Mouse (Mus musculus) retina, embryonic 14.5 days (tissue): ENCODE results near the gene Hspa1a.
A peak's percentile ranks its signal among the peaks of the same experiment; 100 is the strongest.

Experiments used
- DNase-seq: peaks from one replicate; pipeline ENCODE4 v3.0.0-alpha.2; 2015; ENCODE audit warnings: low spot score

Gene Hspa1a

DNA sequence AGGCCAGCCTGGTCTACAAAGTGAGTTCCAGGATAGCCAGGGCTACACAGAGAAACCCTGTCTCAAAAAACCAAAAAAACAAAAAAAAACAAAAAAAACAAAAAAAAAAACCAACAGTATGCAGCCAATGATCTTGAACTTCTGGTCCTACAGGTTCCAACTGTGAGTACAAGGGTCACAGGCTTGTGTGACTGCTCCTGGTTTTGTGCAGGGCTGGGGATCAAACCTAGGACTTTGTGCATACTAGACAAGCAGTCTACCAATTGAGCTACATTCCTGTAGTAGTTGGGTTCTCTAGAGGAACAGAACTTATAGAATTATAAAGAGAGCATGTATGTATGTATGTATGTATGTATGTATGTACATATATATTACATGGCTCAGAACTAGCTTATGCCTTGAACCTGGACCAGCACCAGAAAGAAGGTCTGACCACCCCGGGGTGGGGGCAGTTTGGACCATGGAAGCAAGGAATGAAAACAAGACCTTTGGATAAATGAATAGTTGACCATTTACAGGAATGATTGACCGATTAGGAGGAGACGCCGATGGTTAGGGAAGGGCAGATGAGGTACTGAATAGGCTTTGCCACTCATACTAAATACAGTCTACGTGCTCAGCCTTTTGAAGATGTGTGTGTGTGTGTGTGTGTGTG lies 25.3 kb downstream of the Hspa1a start:
- no peak for DNase-seq

DNA sequence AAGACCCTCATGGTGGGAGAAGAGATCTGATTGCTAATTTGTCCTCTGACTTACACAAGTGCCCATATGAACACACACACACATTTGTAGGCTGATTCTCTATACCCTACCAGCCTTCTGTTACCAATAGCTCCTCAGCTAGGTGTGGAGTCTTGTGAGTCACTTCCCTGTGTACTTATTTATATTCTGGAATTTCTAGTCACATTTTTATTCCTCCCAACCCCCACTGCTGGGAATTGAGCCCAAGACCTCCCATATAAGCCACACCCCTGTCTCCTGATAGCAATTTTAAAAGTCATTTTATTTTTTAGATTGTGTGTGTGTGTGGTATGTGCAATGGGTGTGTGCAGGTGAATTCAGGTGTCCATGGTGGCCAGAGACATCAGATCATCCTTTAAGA lies 27.6 kb downstream of the Hspa1a start:
- no peak for DNase-seq

DNA sequence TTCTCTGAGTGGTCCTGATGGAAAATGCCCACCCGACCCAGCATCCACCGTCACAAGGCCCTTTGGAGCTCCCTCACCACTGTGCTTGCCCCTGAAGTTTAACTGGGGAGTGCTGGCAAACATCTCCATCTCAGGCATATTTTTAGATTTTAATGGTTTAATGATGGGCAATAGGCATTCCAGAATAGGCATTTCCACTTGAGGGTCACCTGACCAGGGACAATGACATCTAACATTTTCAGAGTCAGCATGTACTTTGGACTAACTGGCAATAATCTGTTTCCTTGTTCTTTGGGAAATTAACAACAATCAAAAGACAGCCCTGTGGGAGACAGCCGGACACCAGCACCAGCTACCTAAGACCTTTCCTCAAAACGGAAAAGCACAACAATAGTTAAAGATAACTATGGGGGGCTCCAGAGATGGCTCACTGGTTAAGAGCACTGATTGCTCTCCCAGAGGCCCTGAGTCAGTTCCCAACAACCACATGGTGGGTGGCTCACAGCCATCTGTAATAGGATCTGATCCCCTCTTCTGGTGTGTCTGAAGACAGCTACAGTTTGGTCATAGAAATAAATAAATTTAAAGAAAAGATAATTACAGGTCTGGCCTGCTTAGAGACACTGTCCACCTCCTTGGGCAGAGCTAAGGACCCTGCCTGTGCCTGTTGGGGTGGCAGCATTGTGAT lies 28.7 kb downstream of the Hspa1a start:
- no peak for DNase-seq

DNA sequence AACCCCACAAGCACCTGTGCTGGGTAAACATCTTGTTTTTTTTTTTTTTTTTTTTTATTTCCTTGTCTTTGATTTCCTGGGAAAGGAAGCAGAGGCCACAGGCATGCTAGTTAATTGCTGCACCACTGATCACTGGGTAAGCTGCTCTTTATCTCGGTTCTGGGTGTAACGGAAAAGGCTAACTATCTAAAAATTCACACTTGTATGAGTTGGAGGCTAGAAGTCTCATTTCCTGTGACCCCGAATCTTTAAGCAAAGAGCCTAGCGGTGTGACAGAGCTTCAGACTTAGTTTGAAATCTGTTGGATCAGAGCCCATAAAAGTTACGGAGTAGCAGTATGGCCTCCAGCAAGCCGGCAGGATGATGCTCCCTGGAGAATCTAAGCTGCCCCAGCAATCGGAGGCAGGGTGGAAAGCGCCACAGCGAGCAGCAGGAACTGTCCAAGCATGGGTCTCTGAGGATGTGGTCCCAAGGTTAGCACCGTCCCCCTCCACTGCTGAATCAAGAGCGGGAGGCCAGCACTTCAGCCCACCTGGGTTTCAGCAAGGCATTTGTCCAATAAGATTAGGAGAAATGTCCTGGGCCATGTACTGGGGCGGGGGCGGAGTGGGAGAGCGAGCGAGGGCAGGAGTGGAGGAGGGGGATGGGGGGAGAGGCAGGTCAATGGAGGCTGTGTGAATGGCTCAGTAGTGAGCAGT lies 30.5 kb downstream of the Hspa1a start:
- DNase-seq: no peak

DNA sequence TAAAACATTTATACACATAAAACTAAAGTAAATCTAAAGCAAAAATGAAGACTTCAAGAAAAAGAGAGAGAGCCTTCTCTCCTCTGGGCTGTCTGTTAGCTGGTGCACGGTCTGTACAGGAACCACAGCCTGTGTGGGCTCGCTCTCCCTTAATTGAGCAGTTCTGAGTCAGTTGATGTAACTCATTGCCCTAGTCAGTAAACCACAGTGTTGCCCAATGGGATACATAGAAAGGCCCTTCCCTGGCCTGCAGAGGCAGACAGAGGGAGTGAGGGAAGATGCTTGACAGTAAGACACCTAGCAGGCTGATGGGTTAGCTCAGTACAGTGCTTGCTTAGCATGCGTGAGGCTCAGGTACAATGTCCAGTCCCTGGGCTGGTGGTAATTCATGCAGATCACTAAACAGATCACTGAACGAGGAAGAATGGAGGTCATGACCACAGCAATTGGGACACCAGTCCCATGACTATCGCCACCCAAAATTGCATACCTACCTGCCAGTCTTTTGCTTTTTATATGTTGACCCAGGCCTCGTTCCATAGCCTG lies 33.9 kb downstream of the Hspa1a start:
- no peak for DNase-seq

DNA sequence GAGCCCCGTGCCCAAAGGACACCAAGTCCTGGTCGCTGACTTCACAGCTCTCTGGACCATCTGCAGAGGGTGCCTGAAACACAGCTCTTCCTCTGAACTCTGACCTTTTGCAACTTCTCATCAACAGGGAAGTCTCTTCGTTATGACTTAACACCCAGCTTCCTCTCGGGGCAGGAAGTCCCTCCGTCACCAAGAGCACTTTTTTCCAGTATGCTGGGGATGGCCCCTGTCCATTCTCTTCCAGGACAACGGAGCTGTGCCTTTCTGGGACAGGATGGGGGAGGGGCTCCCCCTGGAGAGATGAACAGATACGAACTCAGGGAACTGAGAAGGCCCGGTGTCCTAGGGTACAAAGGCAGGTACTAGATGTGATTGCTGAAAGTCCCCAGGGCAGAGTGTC lies 37.1 kb downstream of the Hspa1a start:
- DNase-seq: no peak

DNA sequence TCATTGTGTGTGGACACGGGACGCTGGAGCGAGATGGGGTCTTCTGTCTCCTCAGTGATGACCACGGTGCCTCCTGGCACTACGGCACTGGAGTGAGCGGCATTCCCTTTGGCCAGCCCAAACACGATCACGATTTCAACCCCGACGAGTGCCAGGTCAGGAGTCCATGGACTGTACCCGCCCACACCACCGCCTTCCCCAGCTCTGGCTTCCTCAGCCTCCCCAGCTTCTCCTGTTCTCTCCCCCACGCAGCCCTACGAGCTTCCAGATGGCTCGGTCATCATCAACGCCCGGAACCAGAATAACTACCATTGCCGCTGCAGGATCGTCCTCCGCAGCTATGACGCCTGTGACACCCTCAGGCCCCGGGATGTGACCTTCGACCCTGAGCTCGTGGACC lies 37.9 kb downstream of the Hspa1a start:
- no peak for DNase-seq

DNA sequence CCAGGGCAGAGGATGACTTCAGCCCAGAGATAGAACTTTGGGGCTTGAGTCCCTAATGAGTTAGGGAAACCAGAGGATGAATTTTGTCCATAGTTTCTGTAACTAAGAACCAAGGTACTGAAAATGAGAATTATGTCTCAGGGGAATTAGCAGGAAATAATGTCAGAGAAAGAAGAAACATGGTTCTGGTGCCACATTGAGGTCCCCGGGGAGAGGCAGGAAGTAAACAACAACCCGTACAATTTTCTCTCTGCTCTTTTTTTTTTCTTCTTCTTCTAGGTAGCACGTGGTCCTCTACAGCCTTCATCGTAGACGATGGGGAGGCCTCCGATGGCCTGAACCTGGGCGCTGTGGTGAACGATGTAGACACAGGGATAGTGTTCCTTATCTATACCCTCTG lies 39.7 kb downstream of the Hspa1a start:
- no peak for DNase-seq

DNA sequence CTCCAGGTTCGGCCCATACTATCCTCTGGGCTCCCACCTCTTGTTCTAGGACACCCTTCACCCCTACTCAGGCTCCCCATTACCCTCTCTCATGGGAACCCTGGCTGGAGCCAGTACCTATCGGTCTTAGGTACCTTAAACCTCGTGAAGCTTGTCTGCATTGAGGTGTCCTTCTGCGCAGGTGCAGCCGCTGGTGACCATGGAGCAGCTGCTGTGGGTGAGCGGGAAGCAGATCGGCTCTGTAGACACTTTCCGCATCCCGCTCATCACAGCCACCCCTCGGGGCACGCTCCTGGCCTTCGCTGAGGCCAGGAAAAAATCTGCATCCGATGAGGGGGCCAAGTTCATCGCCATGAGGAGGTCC lies 40.2 kb downstream of the Hspa1a start:
- DNase-seq: peak; percentile 37

DNA sequence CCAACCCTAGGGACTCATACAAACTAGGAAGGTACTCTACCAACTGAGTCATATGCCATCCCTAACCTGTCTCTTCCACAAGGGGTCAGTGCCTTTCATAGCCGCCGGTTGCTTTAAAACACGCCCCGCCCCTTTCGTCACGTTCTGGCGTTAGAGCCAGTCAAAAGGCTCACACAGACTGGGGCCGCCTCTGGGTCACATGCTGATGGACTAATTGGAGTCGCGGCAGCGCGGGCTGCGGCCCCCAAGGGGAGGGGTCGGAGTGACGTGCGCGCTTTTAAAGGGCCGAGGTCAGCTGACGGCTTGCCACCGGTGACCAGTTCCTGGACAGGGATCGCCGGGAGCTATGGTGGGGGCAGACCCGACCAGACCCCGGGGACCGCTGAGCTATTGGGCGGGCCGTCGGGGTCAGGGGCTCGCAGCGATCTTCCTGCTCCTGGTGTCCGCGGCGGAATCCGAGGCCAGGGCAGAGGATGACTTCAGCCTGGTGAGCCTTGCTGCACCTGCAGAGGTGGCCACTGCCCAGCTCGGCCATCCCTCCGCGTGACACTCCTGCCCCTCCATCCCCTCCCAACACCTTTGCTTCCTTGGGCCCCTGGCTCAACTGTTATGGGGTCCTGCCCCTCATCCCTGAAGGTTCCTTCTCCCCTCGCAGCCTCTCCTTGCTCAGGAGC lies 40.8 kb downstream of the Hspa1a start, which contains the start of gene Neu1:
Gene Neu1, plus strand, starts transcription at position 193 of the 674 bp plus-strand sequence.
- peak; percentile 99 for DNase-seq

DNA sequence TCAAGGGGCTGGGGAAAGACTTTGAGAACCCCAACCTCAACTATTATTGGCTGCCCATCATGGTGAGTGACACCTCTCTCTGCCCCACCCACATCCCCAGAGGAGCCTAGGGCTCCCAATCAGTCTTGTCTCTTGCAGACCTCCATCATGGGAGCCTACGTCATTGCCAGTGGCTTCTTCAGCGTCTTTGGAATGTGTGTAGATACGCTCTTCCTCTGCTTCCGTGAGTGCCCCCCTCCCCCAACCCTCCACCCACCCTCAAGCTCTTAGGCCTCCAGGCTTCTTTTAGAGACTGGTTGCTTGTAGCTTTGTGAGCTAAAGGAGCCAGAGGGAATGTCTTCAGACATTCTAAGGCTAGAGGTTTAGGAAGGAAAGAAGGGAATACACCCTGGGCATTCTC lies 43.1 kb downstream of the Hspa1a start:
- no peak for DNase-seq

DNA sequence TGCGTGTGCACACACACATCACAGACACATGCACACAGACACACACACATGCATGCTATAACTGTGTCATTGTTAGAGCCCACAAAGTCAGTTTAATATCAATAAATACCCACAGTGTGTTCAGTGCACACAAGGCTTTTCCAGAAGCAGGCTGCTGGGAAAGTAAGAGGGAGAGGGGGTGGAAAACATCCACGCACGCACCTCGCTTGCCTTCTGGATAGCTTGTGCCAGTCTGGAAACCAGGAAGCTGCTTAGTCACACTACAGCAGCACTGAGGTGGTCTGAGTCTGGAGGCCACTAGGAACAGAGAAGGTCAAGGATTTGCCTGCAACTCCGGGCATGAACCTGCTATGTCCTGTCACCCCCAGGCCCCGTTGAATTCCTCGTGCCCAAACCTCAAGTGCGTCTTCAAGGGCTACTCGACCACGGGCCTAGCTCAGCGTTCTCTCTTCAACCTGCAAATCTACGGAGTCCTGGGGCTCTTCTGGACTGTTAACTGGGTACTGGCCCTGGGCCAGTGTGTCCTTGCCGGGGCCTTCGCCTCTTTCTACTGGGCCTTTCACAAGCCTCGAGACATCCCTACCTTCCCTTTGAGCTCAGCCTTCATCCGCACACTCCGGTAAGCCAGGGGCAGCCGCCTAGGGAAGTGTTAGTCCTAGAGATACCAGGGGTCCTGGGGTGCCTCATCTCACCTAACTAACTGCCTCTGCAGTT lies 44.5 kb downstream of the Hspa1a start:
- no peak for DNase-seq

DNA sequence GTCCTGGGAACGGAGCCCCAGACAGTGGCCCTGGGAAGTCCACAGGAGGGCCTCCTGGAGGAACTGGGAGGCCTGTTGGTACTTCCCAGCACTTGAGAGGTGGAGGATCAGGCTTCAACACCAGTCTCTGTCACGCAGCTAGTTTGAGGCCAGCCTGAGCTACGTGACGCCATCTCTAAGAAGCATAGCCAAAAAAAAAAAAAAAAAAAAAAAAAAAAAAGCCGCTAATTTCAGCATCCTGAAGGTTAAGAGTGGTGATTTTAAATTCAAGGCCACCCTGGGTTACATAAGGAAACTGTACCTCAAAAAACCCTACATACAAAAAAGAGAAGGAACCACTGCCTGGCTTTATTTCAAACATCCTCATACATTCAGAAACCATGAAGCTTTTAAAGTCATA lies 47.7 kb downstream of the Hspa1a start:
- no peak for DNase-seq

DNA sequence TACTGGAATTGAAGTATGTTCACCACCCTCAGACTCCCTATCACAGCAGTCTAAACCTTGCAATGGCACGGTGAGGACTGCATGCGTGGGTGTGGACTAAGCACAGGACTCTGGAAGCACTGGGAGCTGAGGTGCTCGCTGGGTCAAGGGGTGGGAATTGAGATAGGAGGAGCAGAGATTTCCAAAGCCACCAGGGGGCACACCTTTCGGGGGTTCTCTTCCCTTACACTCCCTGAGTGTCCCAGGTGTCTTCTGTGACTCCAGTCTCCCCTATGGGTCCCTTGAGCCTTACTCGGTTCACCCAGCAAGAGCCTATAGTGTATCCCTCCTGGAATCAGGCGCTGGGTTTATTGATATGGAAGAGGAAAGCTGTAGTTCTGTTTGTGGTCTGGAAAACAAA lies 49.0 kb downstream of the Hspa1a start:
- DNase-seq: peak; percentile 31
